Mouse (Mus musculus): Measurements from ENCODE around the gene Magoh.

Gene Magoh

GRCm38 (mm10) chr4:107889731-107890432 lies 10.3 kb downstream of the Magoh start, which contains the start of gene 0610037L13Rik:
Gene 0610037L13Rik, plus strand, starts transcription at chr4:107889813.
- DNase-seq = peak; percentile 93

- no peak for DNase-seq
These were observed 13.1 kb downstream of the Magoh start for GRCm38 (mm10) chr4:107892663-107893062.

- DNase-seq = no peak
These were observed 19.8 kb downstream of the Magoh start for GRCm38 (mm10) chr4:107899211-107899927.

- no peak for DNase-seq
These were observed 20.7 kb downstream of the Magoh start for GRCm38 (mm10) chr4:107900206-107900605.

- no peak for DNase-seq
These were observed 24.7 kb downstream of the Magoh start for GRCm38 (mm10) chr4:107904252-107904651.

GRCm38 (mm10) chr4:107906561-107906960 lies 27.0 kb downstream of the Magoh start:
- no peak for DNase-seq

GRCm38 (mm10) chr4:107910020-107910419 lies 30.5 kb downstream of the Magoh start:
- no peak for DNase-seq

GRCm38 (mm10) chr4:107920336-107920735 lies 40.8 kb downstream of the Magoh start:
- DNase-seq = no peak

GRCm38 (mm10) chr4:107921152-107921695 lies 41.7 kb downstream of the Magoh start:
- no peak for DNase-seq

GRCm38 (mm10) chr4:107921952-107922351 lies 42.4 kb downstream of the Magoh start:
- no peak for DNase-seq

- DNase-seq = peak; percentile 93
These were observed 43.7 kb downstream of the Magoh start, which contains the start of gene Cpt2 for GRCm38 (mm10) chr4:107923145-107923802. Gene Cpt2, minus strand, starts transcription at chr4:107923610.

- DNase-seq = no peak
These were observed 44.2 kb downstream of the Magoh start for GRCm38 (mm10) chr4:107923803-107924194.

- DNase-seq = no peak
These were observed 48.7 kb downstream of the Magoh start for GRCm38 (mm10) chr4:107928269-107928668.

GRCm38 (mm10) chr4:107928726-107929125 lies 49.2 kb downstream of the Magoh start:
- no peak for DNase-seq

GRCm38 (mm10) chr4:107931453-107931852 lies 51.9 kb downstream of the Magoh start:
- DNase-seq = no peak

GRCm38 (mm10) chr4:107933239-107933638 lies 53.7 kb downstream of the Magoh start:
- no peak for DNase-seq

GRCm38 (mm10) chr4:107935254-107935653 lies 55.7 kb downstream of the Magoh start:
- no peak for DNase-seq

All from thymus, postnatal 25 days (tissue).